Mouse (Mus musculus) heart, postnatal 0 days (tissue): ENCODE results near the gene A230050P20Rik. TPM values are rescaled to one million over a fixed set of nuclear protein-coding genes. Genes with fewer than 3 reads are reported as not detected.
A peak's percentile ranks its signal among the peaks of the same experiment; 100 is the strongest.

Experiments
- ATAC-seq: fragments of 200-750 bp; cut with Nextera tagmentation; 2 replicates; pipeline ENCODE4 v1.8.0; 2017; ENCODE audit warnings: low read depth, moderate number of reproducible peaks, moderate library complexity; ENCODE audit not compliant: insufficient read depth
- DNase-seq: peaks from one replicate; pipeline ENCODE4 v3.0.0-alpha.2; 2016; ENCODE audit warnings: low spot score
- H3K27ac ChIP-seq: fragments of 300-500 bp; sonication (generic); 2 replicates; pipeline ENCODE4 v1.5.1; 2014; ENCODE audit warnings: low read depth, mild to moderate bottlenecking
- H3K27me3 ChIP-seq: fragments of 300-500 bp; sonication (generic); 2 replicates; pipeline ENCODE4 v1.6.1; 2014; ENCODE audit warnings: low read length, mixed read lengths; ENCODE audit not compliant: control insufficient read depth, insufficient read depth
- H3K36me3 ChIP-seq: fragments of 300-500 bp; sonication (generic); replicated peaks from 2 replicates; pipeline ENCODE4 v1.6.1; 2014; ENCODE audit warnings: low read length, mixed read lengths; ENCODE audit not compliant: control insufficient read depth, insufficient read depth
- H3K4me1 ChIP-seq: fragments of 300-500 bp; sonication (generic); 2 replicates; pipeline ENCODE4 v1.6.1; 2014; ENCODE audit warnings: antibody characterized with exemption; ENCODE audit not compliant: control insufficient read depth, insufficient read depth
- H3K4me2 ChIP-seq: fragments of 300-500 bp; sonication (generic); 2 replicates; pipeline ENCODE4 v1.6.1; 2014; ENCODE audit warnings: low read depth, mild to moderate bottlenecking, low read length, moderate library complexity
- H3K4me3 ChIP-seq: fragments of 300-500 bp; sonication (generic); 2 replicates; pipeline ENCODE4 v1.5.1; 2014; ENCODE audit warnings: low read depth, low read length
- H3K9ac ChIP-seq: fragments of 300-500 bp; sonication (generic); replicated peaks from 2 replicates; pipeline ENCODE4 v1.6.1; 2014; ENCODE audit warnings: low read depth, low read length, mixed read lengths
- H3K9me3 ChIP-seq: fragments of 300-500 bp; sonication (generic); replicated peaks from 2 replicates; pipeline ENCODE4 v1.6.1; 2016; ENCODE audit warnings: low read length; ENCODE audit not compliant: control insufficient read depth
- CTCF ChIP-seq: IDR thresholded peaks from 2 replicates; pipeline ENCODE4 v1.5.1; 2016; ENCODE audit warnings: antibody characterized with exemption, control low read depth, low read depth
- EP300 ChIP-seq: IDR thresholded peaks from 2 replicates; pipeline ENCODE4 v1.6.1; 2016; ENCODE audit warnings: antibody characterized with exemption, low read depth
- WGBS: fragments of 180-500 bp; shearing (Covaris S2); extraction: QIAGEN DNeasy Blood & Tissue Kit; methylation state at CpG from one replicate; pipeline ENCODE4 v1.1.7; 2014; 5-methylcytosine and 5-hydroxymethylcytosine counted together
- polyA plus RNA-seq: library from polyadenylated mRNA; unstranded; fragments of >200 nt; fragmentation: Nextera tagmentation; extraction: Ambion mirVana; gene quantifications from 2 replicates; pipeline ENCODE4 v1.2.1, GENCODE M21; 2015
- total RNA-seq: library from RNA; depleted of rRNA; stranded (reverse); fragments of >200 nt; gene quantifications from 2 replicates; pipeline ENCODE4 v1.2.3, GENCODE M21; 2014; ENCODE audit warnings: low replicate concordance

A230050P20Rik gene
- total and polyA plus RNA-seq, 2 experiments from 2014 or later, result 5.3 to 6.8 TPM

DNA sequence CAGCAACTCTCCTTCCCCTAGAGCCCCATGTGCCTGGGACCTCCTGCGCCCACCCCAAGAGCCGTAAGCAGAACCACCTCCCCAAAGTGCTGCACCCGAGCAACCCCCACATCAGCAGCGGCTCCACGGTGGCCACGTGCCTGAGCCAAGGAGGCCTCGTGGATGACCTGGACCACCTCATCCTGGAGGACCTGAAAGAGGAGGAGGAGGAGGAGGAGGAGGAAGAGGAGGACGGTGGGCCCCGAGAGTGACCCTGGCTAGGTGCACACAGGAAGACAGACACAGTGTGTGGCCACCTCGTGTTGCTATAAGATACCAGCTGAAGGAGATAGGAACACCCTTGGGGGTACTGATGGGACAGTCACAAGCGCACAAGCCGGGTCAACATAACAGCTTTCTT, 5.1 kb downstream of the A230050P20Rik start:
- 0 out of 2 replicates have a peak, but pooled peaks cover 7% of the 10 kb centered on the region for H3K27me3 ChIP-seq
- 81% methylated on average over 12 of the region's 12 CpGs for WGBS
- TF ChIP-seq CTCF, result no peak
- no peak for TF ChIP-seq EP300

DNA sequence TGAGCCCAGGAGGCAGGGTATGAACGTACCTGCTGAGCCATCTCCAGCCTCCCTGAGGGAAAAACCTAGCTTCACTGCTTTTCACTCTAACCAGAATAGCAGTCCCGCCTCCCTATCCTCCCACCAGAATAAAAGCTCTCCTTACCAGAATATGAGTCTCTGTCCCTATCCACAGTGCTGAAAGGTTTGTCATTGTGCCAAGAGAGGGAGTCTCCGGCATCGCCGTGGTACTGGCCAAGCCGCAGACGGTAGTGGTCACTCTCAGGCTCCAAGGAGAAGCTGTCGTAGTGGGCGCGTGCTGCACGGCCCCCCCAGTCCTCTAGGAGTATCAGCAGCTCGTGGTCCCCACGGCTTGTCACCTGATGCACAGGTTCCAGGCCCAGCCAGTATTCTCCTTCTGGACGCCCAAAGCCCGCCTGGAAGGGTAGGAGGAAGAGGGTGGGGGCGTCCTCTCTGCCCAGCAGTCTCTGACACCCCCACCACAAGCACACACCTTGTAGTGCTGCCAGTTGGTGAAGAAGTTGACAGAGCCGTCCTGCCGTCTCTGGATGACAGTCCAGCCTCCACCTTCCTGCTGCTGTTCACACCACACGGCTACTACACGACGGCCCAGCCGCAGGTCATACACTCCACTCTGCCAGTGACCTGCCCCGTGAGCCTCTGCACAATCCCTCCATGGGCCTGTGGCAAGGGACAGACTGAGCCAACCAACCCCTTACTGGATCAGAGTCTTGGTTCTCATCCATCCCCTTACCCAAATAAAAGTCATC, 6.8 kb downstream of the A230050P20Rik start:
- TF ChIP-seq EP300 (no peak), CTCF (no peak)
- no peak overlapping the region for H3K4me2 ChIP-seq

More for the DNA sequence above, 5.1 kb downstream of the A230050P20Rik start:
- no peak overlapping the region for H3K9ac ChIP-seq
- peaks cover 4% of the 10 kb centered on the region; the same call in 1 of the 2 replicates for H3K4me1 ChIP-seq
- no peak overlapping the region for H3K27ac ChIP-seq
- no peak for DNase-seq
- no peaks in the 10 kb centered on the region for H3K9me3 ChIP-seq
- no peak overlapping the region for H3K4me2 ChIP-seq
- no peak for ATAC-seq
- H3K4me3 ChIP-seq, result no peak overlapping the region
- H3K36me3 ChIP-seq, result no peaks in the 10 kb centered on the region

DNA sequence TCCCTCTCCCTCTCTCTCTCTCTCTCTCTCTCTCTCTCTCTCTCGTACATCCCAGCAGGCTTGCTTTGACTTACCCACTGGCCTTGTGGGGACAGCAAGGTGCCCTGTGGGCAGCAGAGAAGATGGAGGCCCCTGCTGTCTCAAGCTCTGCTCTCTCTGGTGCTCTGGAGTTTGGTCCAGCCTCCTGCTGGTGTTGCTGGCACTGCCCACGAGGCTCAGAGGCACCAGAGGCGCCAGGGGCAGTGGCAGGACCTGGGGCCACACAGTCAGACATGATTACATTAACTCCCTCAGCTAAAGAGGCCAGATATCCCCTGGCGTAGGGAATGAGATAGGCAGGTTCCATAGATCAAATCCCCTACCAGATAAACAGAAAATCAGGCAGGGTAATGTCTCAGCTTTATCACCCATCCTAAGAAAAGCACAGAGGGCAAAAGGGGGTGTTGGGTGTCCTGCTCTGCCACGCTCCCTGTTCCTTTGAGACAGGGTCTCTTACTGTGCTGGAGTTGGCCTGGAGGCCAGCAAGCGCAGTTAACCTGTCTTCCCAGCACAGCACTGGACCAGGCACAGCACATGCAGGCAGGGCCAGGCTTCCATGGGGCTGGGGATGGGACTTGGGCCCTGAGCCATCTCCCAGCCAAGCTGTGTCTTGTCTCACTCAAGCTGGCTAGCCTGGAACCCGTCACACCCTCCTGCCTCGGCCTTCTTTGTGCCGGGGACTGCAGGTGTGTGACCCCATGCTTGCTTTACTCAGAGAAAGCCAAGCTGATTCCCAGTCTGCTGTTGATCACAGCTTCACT, 8.1 kb downstream of the A230050P20Rik start:
- TF ChIP-seq CTCF (no peak), EP300 (no peak)
- Histone ChIP-seq H3K9me3 (no peaks in the 10 kb centered on the region), H3K4me2 (no peak overlapping the region), H3K36me3 (no peaks in the 10 kb centered on the region), H3K4me1 (no peaks in the 10 kb centered on the region), H3K9ac (no peak overlapping the region), H3K4me3 (no peak overlapping the region), H3K27me3 (no peaks in the 10 kb centered on the region), H3K27ac (no peak overlapping the region)
- no peak for DNase-seq
- no peak for ATAC-seq
- WGBS, result 70% methylated on average over 9 of the region's 9 CpGs

More for the DNA sequence above, 6.8 kb downstream of the A230050P20Rik start:
- DNase-seq (peak; percentile 21), ATAC-seq (no peak)
- no peaks in the 10 kb centered on the region for H3K27me3 ChIP-seq
- H3K9ac ChIP-seq, result no peak overlapping the region
- no peaks in the 10 kb centered on the region for H3K4me1 ChIP-seq
- no peak overlapping the region for H3K4me3 ChIP-seq
- H3K36me3 ChIP-seq, result no peaks in the 10 kb centered on the region
- H3K27ac ChIP-seq, result no peak overlapping the region
- WGBS, result 59% methylated on average over 23 of the region's 23 CpGs
- no peaks in the 10 kb centered on the region for H3K9me3 ChIP-seq

DNA sequence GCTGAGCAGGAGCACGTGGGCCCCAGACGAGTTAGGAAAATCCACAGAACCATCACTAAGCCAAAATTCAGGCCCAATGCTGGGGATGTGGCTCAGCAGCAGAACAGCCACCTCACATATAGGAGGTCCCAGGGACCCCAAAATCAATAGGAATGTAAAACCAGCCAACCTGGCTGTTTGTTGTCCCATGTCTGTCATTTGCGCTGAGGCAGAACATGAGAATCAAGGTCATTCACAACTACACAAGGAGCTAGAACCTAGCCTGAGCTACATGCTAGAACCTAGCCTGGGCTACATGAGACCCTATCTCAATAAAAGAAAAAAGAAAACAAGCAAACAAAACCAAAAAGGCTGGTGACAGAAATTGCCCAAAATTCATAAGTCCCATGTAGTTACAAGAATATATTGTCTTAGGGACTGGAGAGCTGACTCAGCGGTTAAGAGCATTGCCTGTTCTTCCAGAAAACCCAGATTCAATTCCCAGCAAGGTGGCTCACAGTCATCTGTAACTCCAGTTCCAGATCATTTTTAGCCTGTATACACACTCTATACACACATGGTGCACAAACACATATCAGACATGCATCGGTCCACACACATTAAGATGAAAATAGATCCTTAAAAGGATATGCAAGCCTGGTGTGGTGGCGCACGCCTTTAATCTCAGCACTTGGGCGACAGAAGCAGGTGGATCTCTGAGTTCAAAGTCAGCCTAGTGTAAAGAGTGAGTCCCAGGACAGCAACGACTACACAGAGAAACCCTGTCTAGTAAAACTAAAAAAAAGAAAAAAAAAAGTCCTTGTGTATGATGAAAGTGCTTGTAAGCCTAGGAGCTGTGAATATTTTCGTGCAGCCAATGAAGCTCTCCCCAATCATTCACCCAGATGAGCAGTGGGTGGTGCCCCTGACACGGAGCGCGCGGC, 8.9 kb downstream of the A230050P20Rik start:
- no peaks in the 10 kb centered on the region for H3K36me3 ChIP-seq

DNA sequence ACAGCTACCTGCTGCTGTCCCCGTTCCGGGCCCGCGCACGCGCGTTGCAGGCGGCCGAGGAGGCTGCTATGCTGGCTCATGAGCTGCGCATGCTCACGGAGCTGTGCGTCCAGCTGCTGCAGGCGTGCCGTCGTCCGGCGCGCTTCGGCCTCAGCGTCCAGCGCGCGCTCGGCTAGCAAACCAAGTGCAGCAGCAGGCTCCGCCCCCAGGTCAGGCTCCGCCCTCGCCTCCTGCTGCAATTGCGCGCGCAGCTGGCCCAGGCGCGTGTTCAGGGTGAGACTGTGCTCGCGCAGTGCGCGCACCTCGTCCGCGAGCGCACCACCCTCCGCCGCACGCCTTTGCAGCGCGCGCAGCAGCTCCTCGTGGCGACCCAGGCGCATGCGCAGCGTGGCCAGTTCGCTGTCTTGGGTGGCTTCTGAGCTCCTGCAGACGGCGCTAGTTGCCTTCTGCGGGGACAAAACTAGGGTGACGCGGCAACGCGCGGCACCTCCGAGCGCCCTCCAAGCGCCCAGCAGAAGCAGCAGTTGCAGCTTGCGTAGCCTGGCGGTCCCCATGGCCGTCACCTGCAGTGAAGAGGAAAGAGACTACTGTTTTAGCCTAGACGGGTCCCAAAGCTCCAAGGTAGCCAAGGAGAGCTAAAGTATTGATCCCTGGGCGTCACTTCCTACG, 9.7 kb downstream of the A230050P20Rik start:
- peak overlapping the region; percentile 38 for H3K4me3 ChIP-seq
- H3K27ac ChIP-seq, result peak overlapping the region; percentile 89
- no peaks in the 10 kb centered on the region for H3K27me3 ChIP-seq
- no peaks in the 10 kb centered on the region for H3K4me1 ChIP-seq
- H3K9ac ChIP-seq, result peak overlapping the region; percentile 52
- TF ChIP-seq CTCF, result peak; percentile 82
- no peak for TF ChIP-seq EP300
- peak overlapping the region; percentile 65 for H3K4me2 ChIP-seq
- H3K9me3 ChIP-seq, result no peaks in the 10 kb centered on the region
- DNase-seq (peak; percentile 98), ATAC-seq (peak; percentile 93)
- no peaks in the 10 kb centered on the region for H3K36me3 ChIP-seq
- under 1% methylated on average over 69 of the region's 69 CpGs for WGBS

More for the DNA sequence above, 8.9 kb downstream of the A230050P20Rik start:
- H3K9ac ChIP-seq, result no peak overlapping the region
- no peaks in the 10 kb centered on the region for H3K4me1 ChIP-seq
- ATAC-seq, result peak; percentile 0; the same call in 1 of the 2 replicates
- no peak for DNase-seq
- no peaks in the 10 kb centered on the region for H3K27me3 ChIP-seq
- no peak for TF ChIP-seq EP300
- no peak for TF ChIP-seq CTCF
- no peaks in the 10 kb centered on the region for H3K9me3 ChIP-seq
- 35% methylated on average over 14 of the region's 14 CpGs for WGBS
- H3K27ac ChIP-seq, result peak overlapping the region; percentile 49
- H3K4me3 ChIP-seq, result peak overlapping the region; percentile 38
- H3K4me2 ChIP-seq, result peak overlapping the region; percentile 65
